Mouse (Mus musculus): Measurements from ENCODE around the gene Tmem202. TPM values are rescaled to one million over a fixed set of nuclear protein-coding genes. Genes with fewer than 3 reads are reported as not detected.

Gene Tmem202
- polyA plus RNA-seq (2012; rRNA removed) = 0.50 and 1.0 TPM in 2 replicates

DNA sequence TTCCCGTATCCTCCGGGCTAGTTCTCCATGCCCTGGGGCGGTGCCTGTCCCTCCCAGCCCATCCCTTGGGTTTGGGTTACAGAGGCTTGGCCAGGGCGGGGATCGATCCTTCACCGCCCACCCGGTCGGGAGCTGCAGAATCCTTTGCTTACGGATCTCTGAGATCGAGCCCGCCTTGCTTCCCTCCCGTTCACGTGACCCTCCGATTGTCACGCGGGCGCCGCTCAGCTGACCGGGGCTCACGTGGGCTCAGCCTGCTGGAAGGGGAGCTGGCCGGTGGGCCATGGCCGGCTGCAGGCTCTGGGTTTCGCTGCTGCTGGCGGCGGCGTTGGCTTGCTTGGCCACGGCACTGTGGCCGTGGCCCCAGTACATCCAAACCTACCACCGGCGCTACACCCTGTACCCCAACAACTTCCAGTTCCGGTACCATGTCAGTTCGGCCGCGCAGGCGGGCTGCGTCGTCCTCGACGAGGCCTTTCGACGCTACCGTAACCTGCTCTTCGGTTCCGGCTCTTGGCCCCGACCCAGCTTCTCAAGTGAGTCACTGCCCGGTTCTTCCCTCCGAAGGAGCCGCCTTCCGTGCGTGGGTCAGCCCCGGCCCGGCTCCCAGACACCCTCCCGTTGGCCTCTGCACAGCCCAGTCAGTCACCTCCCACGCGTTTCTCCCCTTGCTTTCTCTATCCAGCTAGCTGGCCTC is at the start of gene Tmem202, which contains the start of gene Hexa:
Tmem202 (minus strand) TSS at position 407 of the 697 bp plus-strand sequence.
Hexa (plus strand) TSS at position 100 of the 697 bp plus-strand sequence.
- WGBS = under 1% methylated on average over 55 of the region's 55 CpGs
- H3K4me1 ChIP-seq (ENCODE audit: control insufficient read depth, insufficient read depth, insufficient read length) = peaks cover 17% of the 10 kb centered on the region; the same call in 1 of the 2 replicates
- no peaks in the 10 kb centered on the region for H3K27me3 ChIP-seq (ENCODE audit: control insufficient read depth, insufficient read depth, low read length)
- H3K27ac ChIP-seq (ENCODE audit: insufficient read depth, low read length) = peak within 1 kb of the TSS; percentile 88
- peak within 1 kb of the TSS; percentile 77 for H3K4me3 ChIP-seq (ENCODE audit: extremely low read depth, insufficient read depth, insufficient read length)
- DNase-seq (ENCODE audit: low read depth in 1 of 2, low spot score in 2 of 2) = peak; percentile 65 to 68
- no peaks in the 10 kb centered on the region for H3K36me3 ChIP-seq (ENCODE audit: control insufficient read depth, insufficient read depth, low read length)
- TF ChIP-seq POLR2A (IDR thresholded peaks at IDR 0.05; ENCODE audit: low read depth, low read length) (peak; percentile 71), CTCF (IDR thresholded peaks at IDR 0.05; ENCODE audit: extremely low read depth, insufficient read depth, insufficient read length, insufficient replicate concordance) (no peak)

DNA sequence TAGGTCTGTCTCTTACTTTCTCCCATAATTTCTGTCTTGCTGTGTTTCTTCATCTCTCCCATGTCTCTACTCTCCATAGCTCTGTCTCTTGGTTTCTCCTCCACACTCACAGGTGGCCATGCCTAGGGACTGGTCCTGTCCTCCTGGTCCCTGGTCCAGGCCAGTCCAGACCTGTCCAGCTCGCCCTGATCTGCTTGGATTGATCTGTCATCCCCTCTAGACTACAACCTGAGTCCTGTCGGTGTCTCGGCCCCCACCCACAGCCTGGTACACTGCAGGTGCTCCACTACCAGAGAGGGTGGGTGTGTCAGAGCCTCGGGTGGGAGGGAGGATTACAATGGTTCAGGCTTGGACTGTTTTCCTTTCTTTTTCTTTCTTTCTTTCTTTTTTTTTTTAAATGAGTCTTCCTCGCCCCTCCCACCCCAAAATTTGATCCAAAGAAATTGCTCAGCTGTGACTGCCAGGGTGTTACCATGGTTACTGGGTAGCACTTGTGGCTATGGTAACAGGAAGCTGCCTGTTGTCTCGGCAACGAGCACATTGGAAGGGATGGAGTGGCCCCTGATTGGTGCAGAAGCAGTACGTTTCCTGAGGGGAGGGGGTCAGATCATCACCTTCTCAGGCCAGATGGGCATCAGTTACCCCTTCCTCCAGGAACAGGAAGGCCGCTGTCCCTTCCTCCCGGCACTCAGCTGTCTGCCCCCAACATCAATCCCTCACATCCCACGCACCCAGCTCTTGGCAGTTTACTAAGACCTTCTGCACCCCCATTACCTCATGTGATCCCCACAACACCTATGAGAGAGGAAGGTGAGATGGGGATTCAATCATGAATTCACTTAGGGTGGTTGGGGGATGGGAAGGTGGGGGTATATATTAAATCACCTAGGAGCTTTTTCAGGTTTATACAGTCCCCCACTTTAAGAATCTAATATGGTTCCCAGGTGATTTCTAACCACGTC is 49.3 kb upstream of the Tmem202 start:
- H3K27me3 ChIP-seq (ENCODE audit: control insufficient read depth, insufficient read depth, low read length) = no peaks in the 10 kb centered on the region

DNA sequence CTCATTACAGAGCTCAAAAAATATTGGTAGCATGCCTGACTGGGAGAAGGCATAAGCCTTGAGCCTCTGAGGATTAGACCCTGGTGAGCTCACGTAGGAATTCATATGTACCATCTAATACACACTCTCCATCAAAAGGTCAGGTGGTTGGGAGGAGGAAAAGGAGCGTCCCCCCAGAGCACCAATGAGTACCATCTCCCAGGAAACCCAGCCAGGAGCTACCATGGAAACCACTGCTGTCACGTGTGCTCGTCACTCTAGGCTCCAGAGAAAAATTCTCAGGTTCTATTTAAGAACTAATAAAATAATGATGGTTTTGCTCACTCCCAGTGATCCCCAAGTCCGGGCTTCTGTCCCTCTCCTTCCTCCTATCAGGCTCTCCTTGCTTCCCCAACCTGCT is 48.6 kb upstream of the Tmem202 start:
- H3K4me1 ChIP-seq (ENCODE audit: control insufficient read depth, insufficient read depth, insufficient read length) = no peaks in the 10 kb centered on the region
- DNase-seq (ENCODE audit: low read depth in 1 of 2, low spot score in 2 of 2) = no peak
- peaks cover 1% of the 10 kb centered on the region; the same call in 1 of the 2 replicates for H3K27me3 ChIP-seq (ENCODE audit: control insufficient read depth, insufficient read depth, low read length)
- no peak overlapping the region for H3K4me3 ChIP-seq (ENCODE audit: extremely low read depth, insufficient read depth, insufficient read length)
- WGBS = 78% methylated on average over 5 of the region's 5 CpGs
- no peak overlapping the region for H3K27ac ChIP-seq (ENCODE audit: insufficient read depth, low read length)
- no peaks in the 10 kb centered on the region for H3K36me3 ChIP-seq (ENCODE audit: control insufficient read depth, insufficient read depth, low read length)
- TF ChIP-seq POLR2A (IDR thresholded peaks at IDR 0.05; ENCODE audit: low read depth, low read length) (no peak), CTCF (IDR thresholded peaks at IDR 0.05; ENCODE audit: extremely low read depth, insufficient read depth, insufficient read length, insufficient replicate concordance) (no peak)

More for the DNA sequence above, 49.3 kb upstream of the Tmem202 start:
- WGBS = 45% methylated on average over 12 of the region's 12 CpGs
- TF ChIP-seq CTCF (IDR thresholded peaks at IDR 0.05; ENCODE audit: extremely low read depth, insufficient read depth, insufficient read length, insufficient replicate concordance) (no peak), POLR2A (IDR thresholded peaks at IDR 0.05; ENCODE audit: low read depth, low read length) (no peak)
- DNase-seq (ENCODE audit: low read depth in 1 of 2, low spot score in 2 of 2) = no peak
- Histone ChIP-seq H3K36me3 (ENCODE audit: control insufficient read depth, insufficient read depth, low read length) (no peaks in the 10 kb centered on the region), H3K4me3 (ENCODE audit: extremely low read depth, insufficient read depth, insufficient read length) (no peak overlapping the region), H3K4me1 (ENCODE audit: control insufficient read depth, insufficient read depth, insufficient read length) (no peaks in the 10 kb centered on the region), H3K27ac (ENCODE audit: insufficient read depth, low read length) (no peak overlapping the region)

DNA sequence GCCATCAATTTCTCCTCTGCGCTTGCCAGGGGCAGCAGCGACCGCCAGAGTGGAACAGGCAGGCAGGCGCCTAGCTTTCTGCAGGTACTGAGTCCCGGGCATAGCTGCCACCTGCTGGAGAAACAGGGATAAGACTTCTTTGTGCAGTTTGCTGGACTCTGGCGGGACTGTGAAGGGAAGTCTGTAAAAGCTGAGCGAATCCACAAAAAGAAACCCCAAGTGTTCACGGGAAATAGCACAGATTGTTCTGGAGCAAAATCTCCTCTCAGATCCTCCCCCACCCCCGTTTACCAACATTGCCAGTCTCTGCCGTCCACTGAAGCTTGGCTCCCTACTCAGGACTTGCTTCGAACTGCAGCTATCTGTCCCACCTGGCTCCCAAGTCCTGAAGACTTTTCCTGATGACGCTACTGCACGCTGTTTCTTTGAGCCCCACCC is 45.2 kb upstream of the Tmem202 start:
- Histone ChIP-seq H3K4me1 (ENCODE audit: control insufficient read depth, insufficient read depth, insufficient read length) (no peaks in the 10 kb centered on the region), H3K36me3 (ENCODE audit: control insufficient read depth, insufficient read depth, low read length) (no peaks in the 10 kb centered on the region), H3K4me3 (ENCODE audit: extremely low read depth, insufficient read depth, insufficient read length) (no peak overlapping the region), H3K27me3 (ENCODE audit: control insufficient read depth, insufficient read depth, low read length) (peaks cover 1% of the 10 kb centered on the region; the same call in 1 of the 2 replicates), H3K27ac (ENCODE audit: insufficient read depth, low read length) (no peak overlapping the region)
- DNase-seq (ENCODE audit: low read depth in 1 of 2, low spot score in 2 of 2) = peak in 1 of 2 experiments; percentile 66
- TF ChIP-seq POLR2A (IDR thresholded peaks at IDR 0.05; ENCODE audit: low read depth, low read length) = no peak
- TF ChIP-seq CTCF (IDR thresholded peaks at IDR 0.05; ENCODE audit: extremely low read depth, insufficient read depth, insufficient read length, insufficient replicate concordance) = peak; percentile 61; the same call in 1 of the 2 replicates
- WGBS = 6% methylated on average over 13 of the region's 13 CpGs

DNA sequence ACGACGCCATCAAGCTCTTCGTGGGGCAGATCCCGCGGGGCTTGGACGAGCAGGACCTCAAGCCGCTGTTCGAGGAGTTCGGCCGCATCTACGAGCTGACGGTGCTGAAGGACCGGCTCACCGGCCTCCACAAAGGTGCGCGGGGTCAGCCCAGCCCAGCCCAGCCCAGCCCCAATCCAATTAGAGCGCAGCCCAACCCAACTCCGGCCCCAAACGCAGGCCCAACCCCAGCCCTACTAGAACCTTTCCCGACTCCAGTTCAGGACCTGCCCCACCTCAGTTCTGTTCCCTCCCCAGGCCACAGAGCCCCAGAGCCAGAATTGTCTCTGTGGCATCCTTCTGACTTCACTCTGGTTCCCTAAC is 38.8 kb upstream of the Tmem202 start:
- H3K27ac ChIP-seq (ENCODE audit: insufficient read depth, low read length) = no peak overlapping the region
- H3K36me3 ChIP-seq (ENCODE audit: control insufficient read depth, insufficient read depth, low read length) = no peaks in the 10 kb centered on the region
- H3K4me3 ChIP-seq (ENCODE audit: extremely low read depth, insufficient read depth, insufficient read length) = no peak overlapping the region
- no peak for DNase-seq (ENCODE audit: low read depth in 1 of 2, low spot score in 2 of 2)
- H3K4me1 ChIP-seq (ENCODE audit: control insufficient read depth, insufficient read depth, insufficient read length) = peaks cover 10% of the 10 kb centered on the region
- 4% methylated on average over 20 of the region's 20 CpGs for WGBS
- no peak for TF ChIP-seq CTCF (IDR thresholded peaks at IDR 0.05; ENCODE audit: extremely low read depth, insufficient read depth, insufficient read length, insufficient replicate concordance)
- TF ChIP-seq POLR2A (IDR thresholded peaks at IDR 0.05; ENCODE audit: low read depth, low read length) = no peak
- peaks cover 11% of the 10 kb centered on the region for H3K27me3 ChIP-seq (ENCODE audit: control insufficient read depth, insufficient read depth, low read length)

DNA sequence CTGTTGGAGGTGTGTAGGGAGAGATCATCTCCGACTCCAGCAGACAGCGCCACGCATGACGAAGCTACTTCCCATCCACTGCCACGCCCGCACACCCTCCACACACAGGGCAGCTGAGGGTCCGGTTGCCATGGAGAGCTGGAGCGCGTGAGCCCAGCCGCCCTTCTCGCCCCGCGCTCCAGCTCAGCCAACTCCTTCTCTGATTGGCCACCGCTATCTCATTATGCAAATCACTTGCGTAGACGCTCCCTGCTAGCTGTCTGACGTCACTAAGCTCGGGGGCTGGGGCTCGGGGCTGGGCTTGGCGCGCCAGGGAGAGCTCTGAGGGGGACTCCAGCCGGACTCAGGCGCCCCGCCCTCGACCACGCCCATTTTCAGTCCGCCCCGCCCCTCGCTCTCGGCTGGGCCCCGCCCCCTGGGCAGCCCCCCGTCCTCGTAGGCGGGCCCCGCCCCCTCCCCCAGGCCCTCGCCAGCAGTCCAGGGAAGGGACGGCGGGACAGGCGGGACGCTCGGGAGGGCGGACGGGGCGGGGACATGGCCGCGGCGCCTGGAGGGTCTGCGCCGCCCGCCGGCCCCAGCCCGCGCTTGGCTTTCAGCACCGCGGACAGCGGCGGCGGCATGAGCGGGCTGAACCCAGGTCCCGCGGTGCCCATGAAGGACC is 38.3 kb upstream of the Tmem202 start, which contains the start of gene Celf6:
Celf6 (plus strand) TSS at position 74 of the 661 bp plus-strand sequence.
- Histone ChIP-seq H3K27me3 (ENCODE audit: control insufficient read depth, insufficient read depth, low read length) (peaks cover 11% of the 10 kb centered on the region), H3K36me3 (ENCODE audit: control insufficient read depth, insufficient read depth, low read length) (no peaks in the 10 kb centered on the region), H3K4me1 (ENCODE audit: control insufficient read depth, insufficient read depth, insufficient read length) (peaks cover 10% of the 10 kb centered on the region), H3K27ac (ENCODE audit: insufficient read depth, low read length) (no peak within 1 kb of the TSS), H3K4me3 (ENCODE audit: extremely low read depth, insufficient read depth, insufficient read length) (peak within 1 kb of the TSS; percentile 29; the same call in 1 of the 2 replicates)
- peak in 1 of 2 experiments; percentile 11 for DNase-seq (ENCODE audit: low read depth in 1 of 2, low spot score in 2 of 2)
- TF ChIP-seq POLR2A (IDR thresholded peaks at IDR 0.05; ENCODE audit: low read depth, low read length) (no peak), CTCF (IDR thresholded peaks at IDR 0.05; ENCODE audit: extremely low read depth, insufficient read depth, insufficient read length, insufficient replicate concordance) (no peak)
- 1% methylated on average over 57 of the region's 61 CpGs for WGBS
